Mouse (Mus musculus) bone marrow macrophage, adult 2 months (primary cell): ENCODE results near the gene Apol6. TPM values are rescaled to one million over a fixed set of nuclear protein-coding genes. Genes with fewer than 3 reads are reported as not detected.

ENCODE experiments used
- H3K27ac ChIP-seq: 2 replicates; pipeline ENCODE4 v1.5.1; 2012; ENCODE audit warnings: low read depth, low read length; ENCODE audit not compliant: insufficient read depth
- H3K4me1 ChIP-seq: 2 replicates; pipeline ENCODE4 v1.6.1; 2012; ENCODE audit warnings: low read length; ENCODE audit not compliant: control insufficient read depth, insufficient read depth
- H3K4me3 ChIP-seq: 2 replicates; pipeline ENCODE4 v1.5.1; 2012; ENCODE audit warnings: mild to moderate bottlenecking, low read length, moderate library complexity; ENCODE audit not compliant: insufficient read depth
- CTCF ChIP-seq: IDR thresholded peaks from 2 replicates; pipeline ENCODE4 v1.5.1; 2012; ENCODE audit warnings: low read depth, mild to moderate bottlenecking, low read length, moderate library complexity
- POLR2A ChIP-seq: IDR thresholded peaks from 2 replicates; pipeline ENCODE4 v1.6.1; 2012; ENCODE audit warnings: mild to moderate bottlenecking, low read depth, low read length, borderline replicate concordance
- polyA plus RNA-seq: library from polyadenylated mRNA; stranded (reverse); fragments of >200 nt; gene quantifications from 2 replicates; pipeline ENCODE4 v1.2.4, GENCODE M21; 2012; ENCODE audit not compliant: missing spikeins, insufficient read depth, insufficient read length

Gene Apol6
- polyA plus RNA-seq, 1 experiment, result not detected

DNA sequence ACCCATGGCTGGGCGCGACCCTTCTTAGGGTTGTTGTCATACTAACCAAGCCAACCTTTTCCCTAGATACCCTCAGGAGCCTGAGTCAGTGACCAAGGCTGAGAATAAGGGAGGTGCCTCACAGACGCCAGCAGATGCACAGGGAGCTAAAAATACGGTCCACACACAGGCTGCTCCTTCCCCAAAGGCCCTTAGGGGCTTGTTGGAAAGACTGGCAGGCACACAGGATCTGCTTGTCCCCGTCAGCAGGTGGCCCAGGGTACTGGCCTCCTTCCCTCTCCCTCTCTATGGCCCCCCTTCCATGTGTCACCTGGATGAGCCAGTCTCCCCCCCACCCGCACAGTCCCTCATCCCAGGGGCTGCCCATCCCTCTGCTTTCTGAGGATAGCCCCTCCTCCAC lies 16.9 kb upstream of the Apol6 start:
- no peak overlapping the region for H3K4me3 ChIP-seq
- no peaks in the 10 kb centered on the region for H3K4me1 ChIP-seq
- no peak overlapping the region for H3K27ac ChIP-seq
- TF ChIP-seq POLR2A, result no peak
- no peak for TF ChIP-seq CTCF

DNA sequence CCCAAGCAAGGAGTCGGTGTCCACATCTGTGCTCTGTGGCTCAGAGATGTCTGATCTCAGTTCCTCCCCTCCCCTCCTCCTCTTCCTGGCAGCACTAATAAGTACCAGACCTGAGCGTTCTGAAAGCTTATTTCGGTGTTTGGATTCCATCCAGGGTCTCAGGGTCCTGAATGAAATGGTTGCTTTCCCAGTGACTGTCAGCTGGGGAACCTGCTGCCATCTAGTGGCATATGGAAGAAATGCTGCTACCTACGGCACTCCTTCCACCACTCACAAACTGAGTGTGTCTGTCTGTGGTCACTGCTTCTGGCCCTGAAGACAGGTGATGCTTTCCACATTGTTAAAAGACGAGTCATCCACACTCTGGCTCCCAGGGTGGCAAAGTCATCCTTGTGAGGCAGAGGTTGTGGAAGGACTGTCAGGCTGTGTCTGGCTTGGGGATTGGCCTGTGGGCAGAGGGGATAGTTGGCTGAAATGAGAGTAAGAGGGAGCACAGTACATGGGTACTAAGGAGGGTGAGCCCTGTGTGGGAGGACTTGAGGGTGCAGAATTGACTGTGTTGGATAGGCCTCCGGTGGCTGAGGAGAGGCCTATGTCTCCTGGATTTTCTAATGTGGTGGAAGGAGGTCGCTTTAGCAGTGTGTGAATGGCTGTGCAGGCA lies 15.1 kb upstream of the Apol6 start:
- TF ChIP-seq CTCF (peak; percentile 77), POLR2A (no peak)
- Histone ChIP-seq H3K4me3 (no peak overlapping the region), H3K4me1 (no peaks in the 10 kb centered on the region), H3K27ac (no peak overlapping the region)

DNA sequence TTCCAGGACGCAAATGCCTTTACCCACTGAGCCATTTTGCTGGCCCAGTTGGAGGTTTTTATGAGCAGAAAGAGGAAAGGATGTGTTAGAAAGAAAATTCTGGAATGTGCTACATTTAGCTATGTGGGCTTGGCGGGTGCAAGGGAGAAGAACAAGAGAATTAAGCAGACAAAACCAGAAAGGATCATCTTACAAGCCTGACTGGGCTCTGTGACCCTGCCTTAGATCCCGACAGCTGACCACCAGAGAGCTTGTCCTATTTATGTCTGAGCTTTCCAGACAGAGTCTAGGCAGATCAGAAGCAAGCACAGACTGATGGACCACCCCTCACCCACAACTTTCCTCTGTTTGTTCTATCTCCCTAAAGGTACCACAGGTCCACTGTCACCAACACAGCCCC lies 13.3 kb upstream of the Apol6 start:
- TF ChIP-seq CTCF, result no peak
- TF ChIP-seq POLR2A, result no peak
- no peaks in the 10 kb centered on the region for H3K4me1 ChIP-seq

DNA sequence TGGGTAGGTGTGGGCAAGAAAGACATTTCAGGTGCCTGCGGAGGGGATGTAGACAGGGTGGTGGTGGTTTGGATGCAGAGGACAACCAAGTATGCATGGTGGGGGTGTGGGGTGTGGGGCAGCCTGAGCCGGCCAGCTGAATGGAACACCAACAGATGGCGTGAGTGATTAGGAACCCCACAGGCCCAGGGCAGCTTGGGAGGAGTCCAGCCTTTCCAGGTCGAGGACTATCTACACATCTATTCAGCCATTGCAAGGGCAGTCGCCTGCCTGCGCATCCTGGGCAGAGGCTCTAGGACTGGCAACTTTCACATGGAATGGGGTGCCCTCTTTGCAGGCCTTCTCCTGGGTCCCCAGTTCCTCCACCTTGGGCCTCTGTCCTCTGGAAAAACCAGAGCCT lies 10.0 kb upstream of the Apol6 start:
- Histone ChIP-seq H3K27ac (no peak overlapping the region), H3K4me1 (peaks cover 12% of the 10 kb centered on the region), H3K4me3 (no peak overlapping the region)
- TF ChIP-seq POLR2A (no peak), CTCF (no peak)

More for the DNA sequence above, 13.3 kb upstream of the Apol6 start:
- no peak overlapping the region for H3K27ac ChIP-seq
- no peak overlapping the region for H3K4me3 ChIP-seq

DNA sequence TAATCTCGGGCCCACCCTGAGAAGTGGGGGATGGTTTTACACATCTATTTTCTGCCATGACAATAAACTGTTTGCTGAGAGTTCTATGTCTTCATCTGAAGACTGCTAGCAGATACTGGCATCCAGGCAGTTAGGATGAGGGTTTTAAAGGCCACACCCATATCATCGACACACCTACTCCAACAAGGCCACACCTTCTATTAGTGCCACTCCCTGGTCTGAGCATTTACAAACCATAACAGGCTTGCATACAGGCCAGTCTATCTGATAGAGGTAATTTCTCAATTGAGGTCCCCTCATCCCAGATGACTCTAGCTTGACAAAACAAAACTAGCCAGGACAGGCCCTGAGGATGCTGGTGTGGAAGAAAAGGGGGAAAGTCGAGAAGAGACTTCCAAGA lies 8.9 kb upstream of the Apol6 start:
- TF ChIP-seq POLR2A (no peak), CTCF (no peak)
- Histone ChIP-seq H3K4me1 (peaks cover 12% of the 10 kb centered on the region), H3K27ac (no peak overlapping the region), H3K4me3 (no peak overlapping the region)

DNA sequence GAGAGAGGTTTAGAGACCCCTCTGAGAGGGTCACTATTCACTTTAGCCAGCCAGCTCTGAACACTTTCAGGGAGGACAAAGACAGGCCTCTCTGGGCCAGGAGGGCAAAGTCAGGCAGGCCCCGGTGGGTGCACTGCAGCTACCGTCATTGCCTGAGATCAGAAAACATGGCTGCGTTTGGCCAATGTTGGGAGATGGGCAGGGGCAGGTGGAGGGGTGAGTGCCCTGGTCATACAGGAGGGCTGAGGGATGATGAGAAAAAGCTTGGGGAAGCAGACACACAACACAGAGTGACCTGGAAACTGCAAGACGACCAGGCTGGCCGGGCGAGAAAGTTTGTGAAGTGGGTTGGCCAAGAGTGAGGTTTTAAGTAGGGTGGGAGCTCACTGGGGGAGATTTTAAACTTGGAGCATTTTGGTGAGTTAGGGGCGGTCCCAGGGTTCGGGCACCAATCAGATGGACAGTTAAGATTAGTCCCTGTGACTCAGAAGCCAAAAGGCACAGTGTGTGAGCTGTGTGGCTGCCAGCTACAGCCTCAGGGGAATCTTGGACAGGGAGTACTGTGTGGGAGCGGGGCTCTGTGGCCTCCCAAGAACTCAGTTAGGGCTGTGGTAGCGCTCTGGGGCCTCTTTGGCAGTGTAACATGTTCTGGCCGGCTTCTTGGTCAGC lies 8.1 kb upstream of the Apol6 start:
- H3K4me3 ChIP-seq, result no peak overlapping the region
- peaks cover 12% of the 10 kb centered on the region for H3K4me1 ChIP-seq
- TF ChIP-seq POLR2A (no peak), CTCF (no peak)
- no peak overlapping the region for H3K27ac ChIP-seq

DNA sequence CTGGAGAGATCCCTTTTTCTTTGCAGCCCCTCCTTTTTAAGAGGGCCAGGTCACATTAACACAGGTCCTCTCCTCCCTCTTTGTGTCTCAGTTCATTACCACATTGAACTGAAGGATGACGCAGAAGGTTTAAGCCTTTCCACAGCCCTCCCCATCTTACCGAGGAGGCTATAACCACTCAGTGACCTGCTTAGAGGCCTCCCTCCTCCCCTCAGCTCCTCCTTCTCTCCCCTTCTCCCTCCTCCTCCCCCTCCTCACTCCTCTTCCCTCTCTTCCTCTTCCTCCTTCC lies 7.6 kb upstream of the Apol6 start:
- Histone ChIP-seq H3K27ac (0 out of 2 replicates have a peak overlapping the region, but pooled peaks have one; percentile 19), H3K4me3 (no peak overlapping the region), H3K4me1 (peaks cover 12% of the 10 kb centered on the region)
- no peak for TF ChIP-seq POLR2A
- no peak for TF ChIP-seq CTCF

DNA sequence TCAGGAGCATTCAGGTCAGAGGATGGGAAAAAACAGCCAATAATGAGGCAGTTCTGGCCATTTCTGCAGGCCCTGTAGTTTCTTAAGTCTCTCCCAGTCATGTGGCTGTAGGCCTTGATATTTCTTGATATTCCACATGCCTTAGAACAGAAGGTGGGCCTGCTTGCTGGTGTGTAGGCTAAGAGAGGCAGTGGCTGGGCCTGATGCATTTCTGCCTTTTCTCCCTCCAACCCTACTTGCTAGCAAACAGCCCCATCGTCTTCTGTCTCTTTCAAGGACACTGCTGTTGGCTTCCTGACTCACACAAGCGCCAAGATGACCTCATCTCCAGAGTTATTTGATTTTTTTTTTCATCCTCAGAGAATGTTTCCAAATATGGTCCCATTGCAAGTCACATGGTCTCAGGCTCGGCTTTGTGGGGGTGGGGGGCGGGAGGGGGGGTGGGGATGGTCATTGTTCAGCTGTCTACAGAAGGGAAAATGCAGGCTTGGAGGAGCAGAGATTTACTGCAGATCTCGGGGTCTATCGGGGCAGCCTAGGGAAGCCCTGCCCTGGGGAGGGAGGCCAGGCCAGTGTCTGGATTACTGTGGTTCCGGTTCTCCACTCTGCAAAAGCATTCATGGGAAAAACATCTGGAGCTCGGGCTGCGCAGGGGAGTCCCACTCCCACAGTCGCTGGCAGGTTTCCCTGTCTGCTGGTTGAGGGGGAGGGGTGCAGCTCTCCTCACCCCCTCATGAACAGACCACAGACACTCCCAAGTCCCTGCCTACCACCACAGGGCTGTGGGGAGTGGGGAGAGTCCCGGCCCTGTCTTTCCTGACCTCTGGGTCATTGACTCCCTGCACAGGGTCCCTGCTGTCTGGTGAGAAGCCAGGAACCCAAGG lies 7.0 kb upstream of the Apol6 start:
- peaks cover 12% of the 10 kb centered on the region for H3K4me1 ChIP-seq
- H3K4me3 ChIP-seq, result no peak overlapping the region
- TF ChIP-seq CTCF (no peak), POLR2A (no peak)
- 0 out of 2 replicates have a peak overlapping the region, but pooled peaks have one; percentile 19 for H3K27ac ChIP-seq

DNA sequence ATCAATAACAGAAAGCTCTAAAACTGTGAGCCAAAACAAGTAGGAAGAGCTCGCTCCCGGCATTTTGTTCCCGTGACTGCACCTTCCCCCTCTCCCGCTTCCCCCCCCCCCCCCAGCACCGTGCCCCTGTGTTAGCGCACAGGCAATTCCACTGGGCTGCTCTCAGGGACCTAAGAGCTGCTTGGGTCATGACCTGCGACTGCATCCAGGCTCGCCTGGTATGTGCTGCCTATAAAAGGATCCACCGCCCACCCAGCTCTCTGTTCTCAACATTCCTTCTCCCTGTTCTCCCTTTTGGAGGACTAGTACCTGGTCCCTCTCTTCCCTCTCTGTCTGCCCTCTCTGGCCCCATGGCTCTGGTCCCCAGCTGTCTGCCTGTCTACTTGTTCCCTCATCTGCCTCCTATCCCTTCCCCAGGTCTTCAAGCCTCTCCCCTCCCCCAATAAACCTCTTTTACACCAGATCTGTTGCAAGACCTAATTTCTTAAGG lies 5.3 kb upstream of the Apol6 start:
- H3K4me3 ChIP-seq, result no peak overlapping the region
- TF ChIP-seq CTCF (no peak), POLR2A (no peak)
- no peak overlapping the region for H3K27ac ChIP-seq
- peaks cover 12% of the 10 kb centered on the region for H3K4me1 ChIP-seq

DNA sequence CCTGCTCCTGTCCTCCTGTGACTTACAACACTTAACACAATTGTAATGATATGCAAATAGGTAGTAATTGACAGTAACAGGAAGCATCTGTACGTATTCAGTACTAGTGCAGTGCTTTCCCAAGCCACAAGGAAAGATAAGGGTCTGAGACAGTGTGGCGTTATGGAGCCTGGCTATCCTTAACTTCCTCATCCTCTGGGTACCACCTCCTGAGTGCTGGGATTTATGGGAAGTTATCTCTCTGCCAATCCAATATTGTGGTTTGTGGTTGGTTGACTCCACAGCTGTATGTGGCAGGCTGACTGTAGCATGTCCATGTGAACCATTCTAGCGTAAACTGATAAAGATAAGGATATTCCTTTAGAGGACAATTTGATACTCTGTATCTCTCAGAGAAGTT lies 3.7 kb upstream of the Apol6 start:
- Histone ChIP-seq H3K4me1 (peaks cover 12% of the 10 kb centered on the region), H3K27ac (no peak overlapping the region), H3K4me3 (no peak overlapping the region)
- TF ChIP-seq CTCF, result no peak
- TF ChIP-seq POLR2A, result no peak

DNA sequence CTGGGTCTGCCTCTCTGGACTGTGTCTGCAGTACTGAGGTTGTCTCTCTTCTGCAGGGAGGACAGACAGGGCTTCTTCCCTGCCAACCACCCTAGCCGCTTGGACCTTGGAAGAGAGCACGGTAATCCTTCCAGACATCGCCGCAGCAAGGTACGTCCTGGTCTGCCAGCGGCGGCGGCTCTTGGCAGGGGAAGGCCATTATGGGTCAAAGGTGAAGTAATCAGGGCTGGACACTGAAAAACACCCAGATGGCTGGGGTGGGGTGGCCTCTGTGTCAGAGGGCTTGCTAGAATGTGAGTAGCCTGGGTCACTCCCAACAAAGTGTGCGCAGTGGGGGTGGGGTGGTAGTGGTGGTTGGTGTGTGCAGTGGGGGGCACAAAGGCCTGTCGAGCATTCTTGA lies 1.1 kb downstream of the Apol6 start:
- no peak overlapping the region for H3K4me3 ChIP-seq
- TF ChIP-seq POLR2A (no peak), CTCF (no peak)
- H3K27ac ChIP-seq, result no peak overlapping the region
- H3K4me1 ChIP-seq, result no peaks in the 10 kb centered on the region
